Mouse (Mus musculus) liver, embryonic 15.5 days (tissue): ENCODE measurements around the gene Snw1. TPM values are rescaled to one million over a fixed set of nuclear protein-coding genes. Genes with fewer than 3 reads are reported as not detected.

ENCODE experiments used
- ATAC-seq: fragments of 200-750 bp; cut with Nextera tagmentation; 2 replicates; pipeline ENCODE4 v1.8.0; 2017; ENCODE audit warnings: moderate number of reproducible peaks, mild to moderate bottlenecking, moderate library complexity; ENCODE audit not compliant: insufficient read depth
- H3K27ac ChIP-seq: fragments of 300-500 bp; sonication (generic); replicated peaks from 2 replicates; pipeline ENCODE4 v1.5.1; 2015; ENCODE audit warnings: mild to moderate bottlenecking, inconsistent platforms
- H3K27me3 ChIP-seq: fragments of 300-500 bp; sonication (generic); 2 replicates; pipeline ENCODE4 v1.6.1; 2015; ENCODE audit warnings: mild to moderate bottlenecking, inconsistent platforms
- H3K36me3 ChIP-seq: fragments of 300-500 bp; sonication (generic); replicated peaks from 2 replicates; pipeline ENCODE4 v1.6.1; 2015; ENCODE audit warnings: moderate library complexity, mild to moderate bottlenecking, inconsistent platforms
- H3K4me1 ChIP-seq: fragments of 300-500 bp; sonication (generic); replicated peaks from 2 replicates; pipeline ENCODE4 v1.6.1; 2015; ENCODE audit warnings: inconsistent platforms
- H3K4me2 ChIP-seq: fragments of 300-500 bp; sonication (generic); 2 replicates; pipeline ENCODE4 v1.6.1; 2015; ENCODE audit warnings: moderate library complexity, mild to moderate bottlenecking, inconsistent platforms
- H3K4me3 ChIP-seq: fragments of 300-500 bp; sonication (generic); replicated peaks from 2 replicates; pipeline ENCODE4 v1.5.1; 2015; ENCODE audit warnings: mild to moderate bottlenecking, inconsistent platforms
- H3K9ac ChIP-seq: fragments of 300-500 bp; sonication (generic); 2 replicates; pipeline ENCODE4 v1.6.1; 2015; ENCODE audit warnings: moderate library complexity, mild to moderate bottlenecking, inconsistent platforms
- H3K9me3 ChIP-seq: fragments of 300-500 bp; sonication (generic); replicated peaks from 2 replicates; pipeline ENCODE4 v1.6.1; 2016; ENCODE audit warnings: inconsistent platforms
- WGBS: fragments of 180-500 bp; shearing (Covaris S2); methylation state at CpG from one replicate; pipeline ENCODE4 v1.1.7; 2015; ENCODE audit warnings: mixed read lengths; ENCODE audit not compliant: insufficient replicate concordance; 5-methylcytosine and 5-hydroxymethylcytosine counted together
- microRNA-seq: library from miRNA; unstranded; fragments of <30 nt; microRNA quantifications from one replicate; pipeline ENCODE4, GENCODE M21; 2016
- polyA plus RNA-seq: library from polyadenylated mRNA; unstranded; fragments of >200 nt; fragmentation: Nextera tagmentation; extraction: Ambion mirVana; gene quantifications from 2 replicates; pipeline ENCODE4 v1.2.1, GENCODE M21; 2015

The Snw1 gene
- polyA plus RNA-seq, 1 experiment from 2014 or later = 48.1 TPM

DNA sequence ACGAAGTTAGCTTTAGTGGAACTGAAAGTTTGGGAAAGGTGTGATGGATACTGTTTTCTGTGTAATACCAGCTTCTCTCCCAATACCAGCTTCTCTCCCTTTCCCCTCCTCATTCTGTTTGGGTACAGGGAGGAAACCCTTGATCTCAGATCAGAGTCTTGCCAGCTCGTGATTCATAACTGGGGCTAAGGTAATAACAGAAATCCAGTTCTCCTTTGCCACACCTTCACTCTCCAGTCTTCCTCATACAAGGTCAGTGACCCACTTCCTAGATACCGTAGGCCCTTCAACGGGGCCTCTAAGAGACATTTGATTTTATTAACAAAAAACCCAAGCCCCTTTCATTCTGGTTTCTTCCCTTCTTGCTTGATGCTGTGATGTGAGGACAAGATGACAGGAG is 66.9 kb downstream of the Snw1 start:
- 60% methylated on average over 4 of the region's 4 CpGs for WGBS
- H3K4me2 ChIP-seq = no peak overlapping the region

DNA sequence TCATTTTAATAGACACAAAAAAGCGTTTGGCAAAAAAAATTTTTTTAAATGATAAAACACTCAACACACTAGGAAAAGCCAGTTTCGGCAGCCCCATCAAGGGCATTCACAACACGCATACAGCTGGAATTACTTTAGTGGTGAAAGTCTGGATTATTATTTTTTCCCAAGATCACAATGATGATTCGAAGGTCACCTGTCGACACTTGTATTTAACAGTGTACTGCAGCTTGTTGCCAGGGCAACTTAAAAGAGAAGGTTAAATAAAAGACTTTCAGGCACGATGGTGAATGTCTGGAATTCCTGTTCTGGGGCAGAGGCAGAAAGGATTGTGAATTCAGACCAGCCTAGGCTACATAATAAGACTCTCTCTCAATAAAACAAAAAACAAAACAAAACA is 70.2 kb downstream of the Snw1 start:
- no peaks in the 10 kb centered on the region for H3K27me3 ChIP-seq
- H3K4me1 ChIP-seq = no peaks in the 10 kb centered on the region; the same call in 1 of the 2 replicates
- H3K27ac ChIP-seq = no peak overlapping the region
- H3K9me3 ChIP-seq = no peaks in the 10 kb centered on the region
- no peak overlapping the region for H3K4me2 ChIP-seq
- H3K36me3 ChIP-seq = no peaks in the 10 kb centered on the region
- H3K9ac ChIP-seq = no peak overlapping the region
- H3K4me3 ChIP-seq = no peak overlapping the region
- 67% methylated on average over 6 of the region's 6 CpGs for WGBS
- ATAC-seq = no peak

More for the DNA sequence above, 66.9 kb downstream of the Snw1 start:
- Histone ChIP-seq H3K9ac (no peak overlapping the region), H3K9me3 (no peaks in the 10 kb centered on the region), H3K4me1 (peaks cover 16% of the 10 kb centered on the region), H3K27ac (no peak overlapping the region), H3K27me3 (0 out of 2 replicates have a peak, but pooled peaks cover 10% of the 10 kb centered on the region), H3K4me3 (no peak overlapping the region), H3K36me3 (no peaks in the 10 kb centered on the region)
- no peak for ATAC-seq

DNA sequence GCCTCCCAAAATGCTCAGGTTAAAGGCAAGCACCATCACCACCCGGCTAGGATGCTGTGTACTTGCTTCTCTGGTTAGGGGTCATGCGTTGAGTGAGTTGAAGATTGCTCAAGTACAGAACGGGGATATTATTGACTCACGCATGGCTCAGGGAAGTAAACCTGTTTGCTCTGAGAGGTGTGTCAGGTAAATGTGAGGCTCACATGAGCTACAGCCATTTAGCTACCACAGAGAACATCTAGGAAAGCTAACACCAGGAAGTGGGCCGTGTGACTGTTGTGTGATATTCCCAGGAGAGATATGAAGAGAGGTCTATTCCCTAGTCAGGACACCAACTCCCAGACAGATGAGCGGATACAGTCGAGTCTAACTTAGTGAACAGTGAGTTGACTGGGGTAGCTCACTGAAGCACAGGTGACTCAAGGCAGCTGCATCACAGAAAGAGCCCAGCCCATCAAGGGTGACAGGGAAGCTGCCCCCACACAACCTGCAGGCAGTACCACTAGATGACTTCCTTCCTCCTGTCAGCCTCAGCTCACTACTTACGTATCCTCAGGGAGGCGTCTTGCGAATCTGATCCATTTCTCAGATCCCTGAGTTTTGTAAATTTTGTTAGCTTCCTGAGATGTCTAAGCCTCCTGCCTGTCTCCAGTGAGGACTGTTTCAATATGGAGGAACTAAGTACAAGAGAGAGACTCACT is 72.8 kb downstream of the Snw1 start:
- no peak overlapping the region for H3K4me2 ChIP-seq
- H3K9me3 ChIP-seq = no peaks in the 10 kb centered on the region
- WGBS = 51% methylated on average over 10 of the region's 10 CpGs
- no peak overlapping the region for H3K4me3 ChIP-seq
- H3K4me1 ChIP-seq = no peaks in the 10 kb centered on the region
- H3K27me3 ChIP-seq = no peaks in the 10 kb centered on the region
- H3K9ac ChIP-seq = no peak overlapping the region
- no peak overlapping the region for H3K27ac ChIP-seq
- no peaks in the 10 kb centered on the region for H3K36me3 ChIP-seq
- no peak for ATAC-seq

Small RNA genes lying within 50 kb of the gene (microRNA-seq; reads per million reads assigned to microRNA genes)
- gene Mir3068 = 67.5 reads per million, percentile 49 among the genes with 10 or more reads in this experiment

Other genes starting within 250 kb of the Snw1 start
- gene Noxred1, start 233.5 kb downstream of the Snw1 start, polyA plus RNA-seq = 0.20 and 0.38 TPM in 2 replicates
- 8.2 and 9.5 TPM in 2 replicates for gene Vipas39, start 206.0 kb downstream of the Snw1 start, polyA plus RNA-seq
- 129 and 132 TPM in 2 replicates for gene Ahsa1, start 205.8 kb downstream of the Snw1 start, polyA plus RNA-seq
- 0.15 and 0.23 TPM in 2 replicates for gene Ism2, start 172.6 kb downstream of the Snw1 start, polyA plus RNA-seq
- 25.9 and 28.6 TPM in 2 replicates for gene Sptlc2, start 83.9 kb downstream of the Snw1 start, polyA plus RNA-seq
- gene Slirp, start 28.4 kb downstream of the Snw1 start, polyA plus RNA-seq = 130 and 158 TPM in 2 replicates
- 16.7 and 19.9 TPM in 2 replicates for gene Alkbh1, start 28.3 kb downstream of the Snw1 start, polyA plus RNA-seq
- gene Gm5788, start 22.4 kb upstream of the Snw1 start, polyA plus RNA-seq = not detected in 2 replicates
- gene Gm8300, start 42.0 kb upstream of the Snw1 start, polyA plus RNA-seq = not detected in 2 replicates
- not detected in 2 replicates for gene Oog1, start 130.4 kb upstream of the Snw1 start, polyA plus RNA-seq
- gene Gm4027, start 146.6 kb upstream of the Snw1 start, polyA plus RNA-seq = 0.05 TPM in 1 of 2 replicates, not detected in the other
- not detected in 2 replicates for gene Gm16381, start 172.3 kb upstream of the Snw1 start, polyA plus RNA-seq